Mouse (Mus musculus): Measurements from ENCODE around the gene Serpinc1. TPM values are rescaled to one million over a fixed set of nuclear protein-coding genes. Genes with fewer than 3 reads are reported as not detected.
A peak's percentile ranks its signal among the peaks of the same experiment; 100 is the strongest.

Serpinc1 gene
- polyA plus RNA-seq, 1 experiment from 2014 or later, result 3.9 TPM

- WGBS, result 6% methylated on average over 3 of the region's 3 CpGs
- Histone ChIP-seq H3K27me3 (no peaks in the 10 kb centered on the region), H3K9ac (0 out of 2 replicates have a peak overlapping the region, but pooled peaks have one; percentile 43), H3K4me3 (no peak overlapping the region), H3K36me3 (peaks cover 45% of the 10 kb centered on the region), H3K9me3 (no peaks in the 10 kb centered on the region), H3K4me2 (no peak overlapping the region), H3K4me1 (replicated peaks) (peaks cover 27% of the 10 kb centered on the region), H3K27ac (0 out of 2 replicates have a peak overlapping the region, but pooled peaks have one; percentile 35)
- no peak for ATAC-seq (ENCODE audit: low FRiP score)
These were observed 60.8 kb downstream of the Serpinc1 start for GRCm38 (mm10) chr1:161038968-161039721.

- Histone ChIP-seq H3K27me3 (no peaks in the 10 kb centered on the region), H3K9me3 (no peaks in the 10 kb centered on the region), H3K4me2 (no peak overlapping the region), H3K36me3 (peaks cover 51% of the 10 kb centered on the region), H3K4me1 (replicated peaks) (peaks cover 27% of the 10 kb centered on the region), H3K4me3 (no peak overlapping the region), H3K9ac (no peak overlapping the region), H3K27ac (peak overlapping the region; percentile 49)
- ATAC-seq (ENCODE audit: low FRiP score), result peak; percentile 24; the same call in 1 of the 2 replicates
- WGBS, result 17% methylated on average over 3 of the region's 3 CpGs
These were observed 61.5 kb downstream of the Serpinc1 start for GRCm38 (mm10) chr1:161039741-161040425.

DNA sequence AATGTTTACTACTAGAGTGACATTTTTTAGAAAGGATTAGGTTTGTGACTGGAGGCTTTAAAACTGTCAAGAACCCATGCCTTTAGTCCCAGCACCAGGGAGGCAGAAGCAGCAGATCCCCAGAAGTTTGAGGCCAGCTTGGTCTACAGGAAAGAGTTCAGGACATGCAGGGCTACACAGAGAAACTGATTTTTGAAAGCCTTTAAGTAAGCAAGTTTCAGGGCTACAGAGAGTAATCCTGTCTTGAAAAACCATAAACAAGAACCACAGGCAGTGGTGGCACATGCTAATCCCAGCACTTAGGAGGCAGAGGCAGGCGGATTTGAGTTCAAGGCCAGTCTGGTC is 62.0 kb downstream of the Serpinc1 start:
- no peak overlapping the region for H3K4me2 ChIP-seq
- peaks cover 27% of the 10 kb centered on the region for H3K4me1 ChIP-seq (replicated peaks)
- H3K4me3 ChIP-seq, result no peak overlapping the region
- WGBS, result 63% methylated on average over 1 of the region's 1 CpGs
- peaks cover 56% of the 10 kb centered on the region for H3K36me3 ChIP-seq
- no peak for ATAC-seq (ENCODE audit: low FRiP score)
- H3K27me3 ChIP-seq, result no peaks in the 10 kb centered on the region
- H3K27ac ChIP-seq, result peak overlapping the region; percentile 49; the same call in 1 of the 2 replicates
- H3K9me3 ChIP-seq, result no peaks in the 10 kb centered on the region
- no peak overlapping the region for H3K9ac ChIP-seq

DNA sequence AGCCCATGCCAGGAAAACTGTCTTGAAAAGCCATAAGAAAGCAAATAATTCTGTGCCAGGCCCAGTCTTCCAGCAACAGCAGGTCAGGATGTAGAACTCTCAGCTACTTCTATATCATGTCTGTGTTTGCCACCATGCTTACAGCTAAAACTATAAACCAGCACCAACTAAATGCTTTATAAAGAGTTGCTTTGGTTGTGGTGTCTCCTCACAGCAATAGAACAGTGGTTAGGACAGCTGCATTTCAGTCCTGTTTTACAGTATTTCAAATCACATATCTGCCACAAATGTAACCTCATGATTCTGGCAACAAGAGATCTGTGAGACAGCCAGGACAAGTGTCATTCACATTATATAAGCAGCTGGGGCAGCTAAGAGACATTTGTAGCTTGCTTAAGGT is 62.5 kb downstream of the Serpinc1 start:
- ATAC-seq (ENCODE audit: low FRiP score), result no peak
- peaks cover 61% of the 10 kb centered on the region for H3K36me3 ChIP-seq
- H3K9me3 ChIP-seq, result no peaks in the 10 kb centered on the region
- no peak overlapping the region for H3K4me3 ChIP-seq
- peaks cover 27% of the 10 kb centered on the region for H3K4me1 ChIP-seq (replicated peaks)
- no peak overlapping the region for H3K4me2 ChIP-seq
- H3K27me3 ChIP-seq, result no peaks in the 10 kb centered on the region
- H3K27ac ChIP-seq, result no peak overlapping the region
- H3K9ac ChIP-seq, result no peak overlapping the region

DNA sequence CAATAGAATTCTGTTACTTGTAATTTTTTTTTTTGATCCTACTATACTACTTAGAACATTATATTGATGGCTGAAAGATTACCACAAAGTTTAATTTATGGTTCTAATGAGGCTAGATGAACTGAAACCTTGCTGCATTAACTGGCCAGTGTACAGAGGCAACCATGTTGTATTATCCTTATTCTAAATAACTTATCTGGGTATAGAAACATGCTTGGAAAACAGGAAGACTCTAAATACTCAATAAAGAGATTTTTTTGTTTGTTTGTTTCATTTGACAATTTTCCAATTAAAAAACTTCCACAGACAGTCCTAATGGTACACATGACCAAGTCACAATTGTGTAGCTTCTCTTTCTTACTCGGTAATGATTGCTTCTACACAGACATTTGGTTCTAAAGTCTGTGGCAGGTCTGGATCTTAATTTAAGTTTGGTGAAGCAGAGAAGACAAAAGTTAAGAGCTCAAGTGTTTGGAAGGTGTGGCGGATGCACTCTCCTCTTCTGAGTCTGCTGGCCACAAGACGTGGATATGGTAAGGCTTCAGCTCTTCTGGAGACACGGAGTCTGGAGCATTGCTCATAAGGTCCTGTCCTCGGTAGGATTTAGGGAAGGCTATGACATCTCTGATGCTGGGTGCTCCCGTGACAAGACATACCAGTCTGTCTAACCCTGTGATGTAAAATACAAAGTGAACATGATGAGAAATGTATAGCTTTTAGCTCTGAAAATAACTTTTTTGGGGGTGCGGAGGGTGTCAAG is 63.1 kb downstream of the Serpinc1 start:
- no peak for ATAC-seq (ENCODE audit: low FRiP score)
- Histone ChIP-seq H3K4me2 (no peak overlapping the region), H3K4me1 (replicated peaks) (peaks cover 26% of the 10 kb centered on the region), H3K27ac (no peak overlapping the region), H3K9me3 (no peaks in the 10 kb centered on the region), H3K4me3 (no peak overlapping the region), H3K9ac (no peak overlapping the region), H3K36me3 (peaks cover 65% of the 10 kb centered on the region), H3K27me3 (no peaks in the 10 kb centered on the region)
- 96% methylated on average over 7 of the region's 7 CpGs for WGBS

DNA sequence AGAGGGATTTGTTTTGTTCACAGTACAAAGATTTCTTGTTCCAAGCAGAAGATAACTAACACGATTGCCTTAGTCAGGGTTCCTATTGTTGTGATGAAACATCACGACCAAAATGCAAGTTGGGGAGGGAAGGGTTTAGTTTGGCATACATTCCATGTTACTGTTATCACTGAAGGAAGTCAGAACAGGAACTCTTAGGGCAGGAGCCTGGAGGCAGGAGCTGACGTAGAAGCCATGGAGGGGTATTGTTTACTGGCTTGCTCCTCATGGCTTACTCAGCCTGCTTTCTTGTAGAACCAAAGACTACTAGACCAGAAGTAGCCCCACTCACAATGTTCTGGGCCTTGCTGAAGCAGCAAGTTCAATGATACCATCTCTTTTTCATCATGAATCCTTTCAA is 68.6 kb downstream of the Serpinc1 start:
- whole genome bisulfite sequencing, result 88% methylated on average over 3 of the region's 3 CpGs
- H3K9ac ChIP-seq, result no peak overlapping the region
- H3K4me2 ChIP-seq, result no peak overlapping the region
- peaks cover 65% of the 10 kb centered on the region for H3K36me3 ChIP-seq
- no peaks in the 10 kb centered on the region for H3K27me3 ChIP-seq
- ATAC-seq (ENCODE audit: low FRiP score), result no peak
- no peaks in the 10 kb centered on the region for H3K9me3 ChIP-seq
- no peaks in the 10 kb centered on the region for H3K4me1 ChIP-seq (replicated peaks)
- H3K4me3 ChIP-seq, result no peak overlapping the region
- H3K27ac ChIP-seq, result no peak overlapping the region

Other genes with a start within 250 kb of the Serpinc1 start
- gene Rabgap1l, start 185.4 kb upstream of the Serpinc1 start, polyA plus RNA-seq (2015; fragmentation: Nextera tagmentation; extraction: Ambion mirVana), result 26.4 and 27.6 TPM in 2 replicates
- gene Rc3h1, start 72.2 kb upstream of the Serpinc1 start, polyA plus RNA-seq (2015; fragmentation: Nextera tagmentation; extraction: Ambion mirVana), result 8.0 and 9.4 TPM in 2 replicates
- 10.7 and 11.5 TPM in 2 replicates for gene Zbtb37, start 56.3 kb downstream of the Serpinc1 start, polyA plus RNA-seq (2015; fragmentation: Nextera tagmentation; extraction: Ambion mirVana)
- 26.2 and 28.4 TPM in 2 replicates for gene Dars2, start 92.1 kb downstream of the Serpinc1 start, polyA plus RNA-seq (2015; fragmentation: Nextera tagmentation; extraction: Ambion mirVana)
- 13.1 and 13.2 TPM in 2 replicates for gene Cenpl, start 92.1 kb downstream of the Serpinc1 start, polyA plus RNA-seq (2015; fragmentation: Nextera tagmentation; extraction: Ambion mirVana)
- gene Klhl20, start 152.9 kb downstream of the Serpinc1 start, polyA plus RNA-seq (2015; fragmentation: Nextera tagmentation; extraction: Ambion mirVana), result 16.9 and 17.9 TPM in 2 replicates
- gene Ankrd45, start 164.1 kb downstream of the Serpinc1 start, polyA plus RNA-seq (2015; fragmentation: Nextera tagmentation; extraction: Ambion mirVana), result 13.6 and 14.0 TPM in 2 replicates
- 0.82 and 0.83 TPM in 2 replicates for gene Tex50, start 180.7 kb downstream of the Serpinc1 start, polyA plus RNA-seq (2015; fragmentation: Nextera tagmentation; extraction: Ambion mirVana)

Measured in hindbrain, embryonic 13.5 days (tissue).